Mouse (Mus musculus) CD4-positive, CD25-positive, alpha-beta regulatory T cell, adult 4 months (primary cell): Measurements from ENCODE around the gene Cbfb. TPM values are rescaled to one million over a fixed set of nuclear protein-coding genes. Genes with fewer than 3 reads are reported as not detected.
"Not testable (repeated sequence)": the region's sequence is repeated elsewhere in the genome, so short reads cannot be mapped to it uniquely, and the experiment has no call there.

ENCODE experiments used
- ATAC-seq: one replicate; pipeline ENCODE4 v1.8.0; 2017
- polyA plus RNA-seq, 2 experiments: library from polyadenylated mRNA; unstranded; fragments of 100-300 nt; shearing (Covaris generic); gene quantifications; one replicate each; pipeline ENCODE4 v1.2.1; 2017

Cbfb gene
- polyA plus RNA-seq, result 10 to 100 TPM; 26.7 to 40.6 TPM

- peak; percentile 90 for ATAC-seq
Observed at GRCm38 (mm10) chr8:105170381-105171115, at the start of gene Cbfb. Cbfb (plus strand) TSS chr8:105170674.

DNA sequence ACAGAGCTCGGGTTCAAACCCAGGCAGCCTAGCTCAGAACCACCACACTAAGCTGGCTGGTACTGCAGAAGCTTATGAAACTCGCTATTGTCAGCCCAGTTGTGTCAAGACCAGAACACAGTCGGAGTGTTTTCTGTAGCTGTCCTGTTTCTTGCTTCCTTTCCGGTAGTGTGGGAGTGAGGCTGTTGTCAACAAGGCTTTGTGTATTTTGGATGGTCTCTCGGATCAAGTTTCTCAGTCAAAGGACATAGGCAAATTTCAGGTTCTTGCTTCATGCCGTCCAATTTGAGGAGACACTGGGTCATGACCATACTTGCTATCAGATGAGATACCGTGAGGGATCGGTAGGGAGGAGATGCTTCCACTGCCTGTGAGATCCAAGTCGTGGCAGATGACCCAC lies 40.6 kb upstream of the Cbfb start:
- no peak for ATAC-seq

GRCm38 (mm10) chr8:105131509-105131908 lies 39.0 kb upstream of the Cbfb start, which contains the start of gene Ces4a:
Ces4a (plus strand) TSS chr8:105131800.
- ATAC-seq, result no peak

DNA sequence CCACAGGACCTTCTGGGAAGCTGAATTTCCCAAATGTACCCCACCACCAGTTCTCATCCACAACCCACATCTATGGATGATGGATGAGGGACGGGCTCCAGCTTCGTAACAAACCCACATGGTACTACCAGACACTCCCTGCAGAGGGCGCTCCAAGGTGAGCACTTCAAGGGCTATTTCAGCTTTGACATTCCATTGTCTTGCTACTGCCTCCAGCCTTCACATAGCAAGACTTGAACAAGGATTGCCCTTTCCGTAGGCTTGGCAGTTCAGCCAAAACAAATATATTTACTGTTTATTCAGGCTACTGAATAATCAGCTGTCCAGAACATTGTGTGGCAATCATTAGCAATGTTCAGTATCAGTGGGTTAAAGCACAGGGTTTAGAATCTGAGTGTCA lies 32.1 kb upstream of the Cbfb start:
- peak; percentile 53 for ATAC-seq

DNA sequence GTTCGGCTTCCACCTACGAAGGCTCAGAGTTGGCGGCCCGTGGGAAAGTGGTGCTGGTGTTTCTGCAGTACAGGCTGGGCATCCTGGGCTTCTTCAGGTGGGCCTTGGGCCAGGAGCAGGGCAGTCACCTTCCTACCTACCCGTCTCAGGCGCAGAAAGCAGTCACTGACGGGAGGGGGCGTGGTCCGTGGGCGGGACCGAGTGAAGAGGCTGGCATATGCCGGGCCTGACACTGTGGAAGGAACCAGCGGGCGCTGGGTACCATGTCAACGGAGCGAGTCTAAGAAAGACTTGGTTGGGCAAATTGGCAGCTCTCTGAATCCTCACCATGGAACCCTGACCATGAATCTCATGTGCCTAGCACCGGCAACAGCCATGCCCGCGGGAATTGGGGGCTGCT lies 28.1 kb upstream of the Cbfb start:
- no peak for ATAC-seq

GRCm38 (mm10) chr8:105151654-105152053 lies 18.8 kb upstream of the Cbfb start:
- no peak for ATAC-seq

GRCm38 (mm10) chr8:105152623-105153398 lies 17.7 kb upstream of the Cbfb start:
- no peak for ATAC-seq

DNA sequence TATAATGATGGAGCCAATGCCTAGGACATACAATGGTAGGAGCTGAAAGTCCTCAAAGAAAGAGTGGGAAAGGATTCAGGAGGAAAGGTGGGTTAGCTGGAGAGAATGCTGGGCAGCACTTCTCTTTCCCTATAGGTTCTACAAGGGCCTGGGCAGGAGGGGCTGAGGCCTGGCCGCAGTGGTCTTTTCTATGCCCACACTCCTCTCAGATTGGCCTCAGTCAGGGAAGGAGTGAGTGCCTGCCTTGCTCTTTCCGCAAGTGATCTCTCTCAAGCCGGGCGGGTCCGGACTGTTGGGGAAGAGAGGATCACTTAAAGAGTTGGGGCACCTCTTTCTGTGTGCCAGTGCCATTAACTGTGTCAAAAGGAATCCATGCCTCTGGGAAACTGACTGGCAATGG lies 16.2 kb upstream of the Cbfb start:
- no peak for ATAC-seq

GRCm38 (mm10) chr8:105155091-105155745 lies 15.3 kb upstream of the Cbfb start:
- ATAC-seq, result no peak

GRCm38 (mm10) chr8:105157555-105157954 lies 12.9 kb upstream of the Cbfb start:
- ATAC-seq, result peak; percentile 70

DNA sequence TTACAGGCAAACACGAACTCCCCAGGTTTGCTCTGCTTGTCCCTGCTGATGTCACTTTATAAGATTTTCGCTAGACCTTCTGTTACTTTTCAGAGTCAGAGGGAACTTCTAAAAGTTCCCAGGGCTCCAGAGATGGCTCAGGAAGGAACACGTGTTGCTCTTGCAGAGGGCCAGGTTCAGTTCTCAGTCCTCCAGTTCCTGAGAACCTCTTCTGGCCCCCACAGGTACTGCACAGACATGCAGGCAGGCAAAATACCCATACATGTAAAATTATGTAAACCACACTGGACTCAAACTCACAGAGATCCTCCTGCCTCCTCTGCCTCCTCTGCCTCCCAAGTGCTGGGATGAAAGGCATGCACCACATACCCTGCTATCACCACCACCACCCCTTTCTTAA lies 12.4 kb upstream of the Cbfb start:
- ATAC-seq, result peak; percentile 26

DNA sequence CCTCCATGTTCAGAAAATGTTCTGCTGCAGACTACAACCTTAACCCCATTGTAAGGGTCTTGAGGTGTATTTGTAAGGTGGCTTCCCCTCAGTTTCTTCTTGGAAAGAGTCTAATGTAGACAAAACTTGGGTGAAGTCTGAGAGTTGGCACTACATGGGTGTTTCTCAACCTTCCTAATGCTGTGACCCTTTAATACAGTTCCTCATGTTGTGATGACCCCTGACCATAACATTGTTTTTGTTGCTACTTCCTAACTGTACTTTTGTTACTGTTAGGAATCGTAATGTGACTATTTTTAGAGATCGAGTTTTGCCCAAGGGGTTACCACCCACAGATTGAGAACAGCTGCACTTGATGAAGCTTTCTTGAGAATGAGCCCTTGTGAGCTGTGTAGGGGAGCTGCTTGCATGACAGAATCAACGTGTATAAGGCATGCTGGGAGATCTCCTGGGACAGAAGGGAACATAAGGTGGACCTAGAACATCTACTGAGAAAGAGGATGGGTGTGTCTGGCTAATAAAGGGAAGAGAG lies 9.3 kb upstream of the Cbfb start:
- ATAC-seq, result no peak

DNA sequence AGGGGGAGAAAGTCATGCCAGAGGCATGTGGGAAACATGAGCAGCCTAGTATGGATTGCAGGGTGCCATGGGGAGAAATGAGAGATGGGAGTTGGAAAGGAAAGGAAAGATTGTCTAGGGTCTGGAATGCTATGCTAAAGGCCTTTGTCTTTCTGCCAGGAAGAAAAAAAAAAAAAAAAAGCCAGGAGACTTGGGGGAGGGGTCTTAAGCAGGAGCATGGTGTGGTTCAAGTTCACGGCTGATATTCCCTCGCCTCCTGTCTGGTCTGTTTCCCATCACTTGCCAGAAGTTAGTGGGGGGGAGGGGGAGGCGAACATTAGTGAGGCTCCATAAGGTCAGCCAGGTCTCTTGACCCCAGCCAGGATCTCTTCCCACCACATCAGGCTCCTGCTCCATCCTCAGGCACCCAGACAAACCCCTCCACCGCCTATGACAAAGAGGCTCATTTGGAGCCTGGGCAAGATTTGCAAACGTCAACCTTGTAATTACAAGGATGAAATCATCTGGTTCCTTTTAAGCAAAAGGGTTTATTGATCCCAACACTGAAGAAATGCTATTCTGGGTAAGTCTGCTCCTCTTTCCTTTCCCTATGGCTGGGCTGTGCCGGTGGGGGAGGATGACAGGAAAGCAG lies 6.1 kb upstream of the Cbfb start:
- no peak for ATAC-seq

- no peak for ATAC-seq
Observed at GRCm38 (mm10) chr8:105165191-105165590, 5.3 kb upstream of the Cbfb start.

DNA sequence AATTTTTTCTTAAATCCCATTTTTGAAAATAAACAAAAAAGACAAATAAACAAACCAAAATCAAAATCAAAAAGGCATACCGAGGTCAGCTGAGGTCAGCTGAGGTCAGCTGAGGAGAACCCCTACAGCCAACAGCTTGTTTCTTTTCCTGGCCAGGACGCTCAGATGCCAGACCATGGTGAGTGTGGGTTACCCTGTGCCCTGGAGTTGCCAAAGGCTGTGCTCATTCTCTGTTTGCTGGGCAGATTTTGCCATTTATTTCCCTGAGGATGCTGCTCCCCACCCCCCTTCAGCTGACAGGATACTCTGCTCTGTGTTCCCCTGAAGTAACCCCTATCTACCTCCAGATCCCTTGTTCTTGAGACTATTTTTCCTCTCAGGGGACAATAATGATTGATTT lies 3.4 kb upstream of the Cbfb start:
- no peak for ATAC-seq

DNA sequence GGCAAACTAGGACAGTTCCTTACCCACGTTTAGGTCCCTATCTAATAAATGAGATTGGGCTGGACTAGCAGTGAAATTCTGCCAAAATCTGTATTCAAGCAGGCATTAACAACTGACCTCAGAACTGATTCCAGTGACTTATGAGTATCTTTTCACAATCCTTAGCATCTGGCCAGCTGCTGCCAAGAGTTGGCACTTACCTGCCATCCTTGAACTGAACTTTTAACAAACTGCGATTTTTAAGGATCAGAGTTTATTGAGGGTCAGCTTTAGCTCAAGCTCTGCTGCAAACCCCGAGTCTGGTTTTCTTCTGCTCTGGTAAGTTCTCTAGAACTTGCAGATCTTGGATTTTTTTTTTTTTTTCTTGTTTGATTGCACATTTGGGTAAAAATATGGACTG lies 892 bp upstream of the Cbfb start:
- no peak for ATAC-seq

DNA sequence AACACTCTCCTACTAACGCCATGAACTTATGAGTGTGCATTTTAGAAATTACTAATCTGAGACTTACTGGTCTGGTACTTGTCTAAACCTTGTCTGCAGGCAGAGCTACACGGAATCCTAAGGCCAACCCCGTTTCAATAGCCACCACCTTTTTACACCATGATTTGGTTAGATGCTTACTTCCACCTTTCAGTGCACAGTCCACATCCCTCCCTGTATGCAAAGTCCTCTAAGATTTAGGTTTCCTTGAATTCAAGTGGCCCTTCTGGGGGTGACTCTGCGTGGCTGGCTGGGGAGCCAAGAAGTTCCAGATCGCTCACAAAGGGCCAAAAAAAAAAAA lies 463 bp upstream of the Cbfb start:
- ATAC-seq, result peak; percentile 29

- peak; percentile 49 for ATAC-seq
Observed at GRCm38 (mm10) chr8:105171116-105172002, 885 bp downstream of the Cbfb start.

- no peak for ATAC-seq
Observed at GRCm38 (mm10) chr8:105172003-105172362, 1.5 kb downstream of the Cbfb start.

- ATAC-seq, result not testable (repeated sequence)
Observed at GRCm38 (mm10) chr8:105175287-105175686, 4.8 kb downstream of the Cbfb start.

- no peak for ATAC-seq
Observed at GRCm38 (mm10) chr8:105178211-105178800, 7.8 kb downstream of the Cbfb start.
